8 mouse cellular contexts compared by ENCODE assay signal in the genomic region with DNA sequence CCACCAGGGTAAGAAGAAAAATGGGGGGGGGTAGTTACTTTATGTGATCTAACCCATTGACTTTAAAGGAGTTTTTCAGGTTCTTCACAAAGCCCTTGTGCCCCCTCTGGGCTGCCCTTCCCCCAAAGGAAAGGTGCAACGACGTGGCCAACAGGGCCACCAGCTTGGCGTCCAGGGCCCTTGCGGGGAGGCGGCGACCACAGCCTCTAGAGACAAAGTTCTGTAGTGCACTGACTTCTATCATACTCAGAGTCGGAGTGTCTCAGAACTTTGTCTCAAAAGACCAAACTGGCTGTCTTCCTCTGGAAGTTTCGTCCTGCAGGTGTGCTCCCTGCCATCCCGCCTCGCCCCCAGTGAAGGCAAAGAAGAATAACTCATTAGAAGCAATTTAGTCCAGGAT.
DNase-seq lines count a peak whose midpoint lies in the region; ATAC-seq and TF ChIP-seq lines count a peak whose summit lies in the region.

No protein-coding gene starts in this region.

- H3K27ac ChIP-seq in kidney, embryonic 15.5 days = no peak overlapping the region
- H3K27ac ChIP-seq in kidney, adult 2 months (ENCODE audit: insufficient read depth, low read depth, low read length) = no peak overlapping the region
- H3K27ac ChIP-seq in bone marrow, adult 2 months (ENCODE audit: control insufficient read depth, insufficient read depth, low read depth, low read length, poor library complexity) = no peak overlapping the region
- no peak overlapping the region for H3K27ac ChIP-seq in midbrain, embryonic 10.5 days (replicated peaks)

- WGBS in kidney, embryonic 15.5 days = 20% methylated on average over 10 of the region's 10 CpGs
- WGBS in kidney, adult 2 months = 52% methylated on average over 10 of the region's 10 CpGs
- WGBS in bone marrow, adult 2 months = 22% methylated on average over 10 of the region's 10 CpGs
- 35% methylated on average over 10 of the region's 10 CpGs for WGBS in midbrain, embryonic 10.5 days

- no peaks in the 10 kb centered on the region for H3K36me3 ChIP-seq in kidney, embryonic 15.5 days
- H3K36me3 ChIP-seq in kidney, adult 2 months (ENCODE audit: control insufficient read depth, insufficient read depth, low read length) = no peaks in the 10 kb centered on the region
- H3K36me3 ChIP-seq in midbrain, embryonic 10.5 days = no peaks in the 10 kb centered on the region

- H3K27me3 ChIP-seq in kidney, embryonic 15.5 days = peaks cover 4% of the 10 kb centered on the region; the same call in 1 of the 2 replicates
- no peaks in the 10 kb centered on the region for H3K27me3 ChIP-seq in kidney, adult 2 months (replicated peaks; ENCODE audit: control insufficient read depth, insufficient read depth, low read length)
- peaks cover 16% of the 10 kb centered on the region for H3K27me3 ChIP-seq in midbrain, embryonic 10.5 days (ENCODE audit: low read depth, poor library complexity, severe bottlenecking)

- TF ChIP-seq CTCF in kidney, adult 2 months (conservative IDR thresholded peaks at IDR 0.05; ENCODE audit: insufficient read depth, insufficient read length, low read depth, low read length) = no peak
- no peak for TF ChIP-seq CTCF in bone marrow, adult 2 months (IDR thresholded peaks at IDR 0.05; ENCODE audit: control insufficient read depth, insufficient read depth, low read length)

- intact Hi-C loops in heart, postnatal 10 days (cut with DNase I) = loop anchor here (2.0 to 5.0 kb wide), 3 partner anchors 59 to 93 kb away; no protein-coding TSS in a partner anchor

- H3K9me3 ChIP-seq in kidney, embryonic 15.5 days (replicated peaks) = no peaks in the 10 kb centered on the region
- no peaks in the 10 kb centered on the region for H3K9me3 ChIP-seq in midbrain, embryonic 10.5 days (replicated peaks)

- ATAC-seq in kidney, embryonic 15.5 days (replicated peaks; ENCODE audit: low FRiP score) = no peak
- no peak for ATAC-seq in frontal cortex, adult (ENCODE audit: low TSS enrichment)
- no peak for ATAC-seq in activated CD4-positive, CD25-positive, alpha-beta regulatory T cell, adult 4 months

- peaks cover 24% of the 10 kb centered on the region for H3K4me1 ChIP-seq in kidney, embryonic 15.5 days
- H3K4me1 ChIP-seq in kidney, adult 2 months (ENCODE audit: control insufficient read depth, insufficient read depth, low read length) = no peaks in the 10 kb centered on the region
- H3K4me1 ChIP-seq in bone marrow, adult 2 months (ENCODE audit: control insufficient read depth, insufficient read depth, low read length) = no peaks in the 10 kb centered on the region; the same call in 1 of the 2 replicates
- H3K4me1 ChIP-seq in midbrain, embryonic 10.5 days = peaks cover 25% of the 10 kb centered on the region

- no peak for TF ChIP-seq POLR2A in kidney, adult 2 months (IDR thresholded peaks at IDR 0.05; ENCODE audit: low read depth, low read length)
- TF ChIP-seq POLR2A in bone marrow, adult 2 months (IDR thresholded peaks at IDR 0.05; ENCODE audit: borderline replicate concordance, control insufficient read depth, low read depth, low read length) = no peak

- no peak for DNase-seq in kidney, adult 2 months
- peak; percentile 45 to 52 for DNase-seq in heart, postnatal 10 days
- DNase-seq in midbrain, embryonic 10.5 days (ENCODE audit: low spot score) = peak; percentile 16
- DNase-seq in layer of hippocampus, adult 8-10 months (ENCODE audit: low spot score in 2 of 2) = no peak

- peak overlapping the region; percentile 91 for H3K4me2 ChIP-seq in kidney, embryonic 15.5 days

- peak overlapping the region; percentile 72 for H3K9ac ChIP-seq in kidney, embryonic 15.5 days

- peak overlapping the region; percentile 65 for H3K4me3 ChIP-seq in kidney, embryonic 15.5 days (replicated peaks)
- H3K4me3 ChIP-seq in kidney, adult 2 months (ENCODE audit: insufficient read depth, low read depth, low read length) = no peak overlapping the region
- peak overlapping the region; percentile 20 for H3K4me3 ChIP-seq in bone marrow, adult 2 months (replicated peaks; ENCODE audit: control insufficient read depth, low read depth, low read length)
- H3K4me3 ChIP-seq in midbrain, embryonic 10.5 days = peak overlapping the region; percentile 81

Comparison
In these comparisons a context has a peak if more than half of its experiments do, and no peak if none do; other contexts are left out.
1. DNase-seq: peak in heart, postnatal 10 days (2 of 2) and midbrain, embryonic 10.5 days (single experiment); none in kidney, adult 2 months (single experiment) and layer of hippocampus, adult 8-10 months (0 of 2).